Comparison of ENCODE assay signal across 25 mouse cellular contexts in the genomic region with DNA sequence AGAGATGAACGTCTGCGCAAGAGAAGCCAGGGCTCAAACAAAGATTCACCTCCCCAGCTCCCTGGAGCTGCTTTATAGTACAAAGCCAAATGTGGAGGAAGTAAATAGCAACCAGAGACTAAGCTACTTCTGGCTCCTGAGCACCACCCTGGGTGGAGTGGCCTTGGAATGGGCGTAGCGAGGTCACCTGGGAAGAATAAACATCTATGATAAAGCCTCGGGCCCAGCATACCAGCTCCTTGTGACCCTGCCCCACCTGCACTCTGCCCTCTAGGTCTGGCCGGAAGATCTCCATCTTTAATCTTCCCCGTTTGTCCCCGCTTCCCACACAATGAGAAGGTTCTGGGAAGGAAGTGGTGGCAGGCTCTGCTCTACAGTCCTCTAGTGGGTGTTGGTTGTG.
A peak's percentile ranks its signal among the peaks of the same experiment; 100 is the strongest.
DNase-seq lines count a peak whose midpoint lies in the region; ATAC-seq lines count a peak whose summit lies in the region.
"Had no signal": no experiment of that assay in that cellular context is flagged by ENCODE, and none has a peak within 500 bp of the region (broad histone marks: within the 10 kb centered on the region; RNA-seq: fewer than 3 reads in every experiment).

No protein-coding gene starts in this region.

- no peak overlapping the region for H3K27ac ChIP-seq in stomach, embryonic 15.5 days
- H3K27ac ChIP-seq: embryonic facial prominence, embryonic 15.5 days; forebrain, embryonic 10.5 days; forebrain, embryonic 15.5 days; heart, embryonic 15.5 days; hindbrain, embryonic 13.5 days had no signal

- no peaks in the 10 kb centered on the region for H3K36me3 ChIP-seq in stomach, embryonic 15.5 days
- H3K36me3 ChIP-seq: embryonic facial prominence, embryonic 15.5 days; forebrain, embryonic 10.5 days; forebrain, embryonic 15.5 days; heart, embryonic 15.5 days; hindbrain, embryonic 13.5 days had no signal

- H3K9me3 ChIP-seq in stomach, embryonic 15.5 days, result no peaks in the 10 kb centered on the region
- H3K9me3 ChIP-seq: embryonic facial prominence, embryonic 15.5 days; forebrain, embryonic 10.5 days; forebrain, embryonic 15.5 days; heart, embryonic 15.5 days; hindbrain, embryonic 13.5 days had no signal

- no peaks in the 10 kb centered on the region for H3K4me1 ChIP-seq in stomach, embryonic 15.5 days
- H3K4me1 ChIP-seq: embryonic facial prominence, embryonic 15.5 days; forebrain, embryonic 10.5 days; forebrain, embryonic 15.5 days; heart, embryonic 15.5 days; hindbrain, embryonic 13.5 days had no signal

- no peak overlapping the region for H3K4me3 ChIP-seq in stomach, embryonic 15.5 days (replicated peaks)
- H3K4me3 ChIP-seq: embryonic facial prominence, embryonic 15.5 days; erythroblast, embryonic 14.5 days; forebrain, embryonic 10.5 days; forebrain, embryonic 15.5 days; heart, embryonic 15.5 days; hindbrain, embryonic 13.5 days had no signal

- ATAC-seq in stomach, embryonic 15.5 days (ENCODE audit: insufficient read depth, low FRiP score, low read depth), result peak; percentile 35; the same call in 1 of the 2 replicates
- ATAC-seq: CD4-positive, CD25-positive, alpha-beta regulatory T cell, adult 4 months; forebrain, embryonic 15.5 days had no signal

- DNase-seq in heart, adult 11 months, result peak; percentile 60
- DNase-seq in heart, adult 8-10 months (ENCODE audit: low spot score), result no peak
- DNase-seq in lung, postnatal 25 days (ENCODE audit: low spot score), result peak; percentile 23
- DNase-seq in lung, postnatal 14 days, result no peak
- DNase-seq in ZHBTc4 (ENCODE audit: low read depth, low spot score), result peak; percentile 87
- no peak for DNase-seq in ovary, postnatal 10 days (ENCODE audit: low spot score)
- no peak for DNase-seq in T-cell, adult 2 months (ENCODE audit: low spot score)
- DNase-seq: adrenal gland, adult 8-10 months; adrenal gland, postnatal 36 days; B cell, adult 2 months; cerebellum, adult 2 months; cerebellum, postnatal 10 days; embryo, embryonic 11 days; gastrocnemius, postnatal 36 days; heart, adult 18-20 months; heart, postnatal 14 days had no signal

- H3K4me2 ChIP-seq in stomach, embryonic 15.5 days, result no peak overlapping the region
- H3K4me2 ChIP-seq: embryonic facial prominence, embryonic 15.5 days; forebrain, embryonic 15.5 days; heart, embryonic 11.5 days; heart, embryonic 15.5 days; hindbrain, embryonic 13.5 days had no signal

- no peak overlapping the region for H3K9ac ChIP-seq in stomach, embryonic 15.5 days
- H3K9ac ChIP-seq: embryonic facial prominence, embryonic 15.5 days; forebrain, embryonic 15.5 days; heart, embryonic 15.5 days; hindbrain, embryonic 13.5 days had no signal

- WGBS in stomach, embryonic 15.5 days, result 52% methylated on average over 8 of the region's 8 CpGs

- no peaks in the 10 kb centered on the region for H3K27me3 ChIP-seq in stomach, embryonic 15.5 days (replicated peaks)
- H3K27me3 ChIP-seq: embryonic facial prominence, embryonic 15.5 days; forebrain, embryonic 15.5 days; heart, embryonic 15.5 days; hindbrain, embryonic 13.5 days had no signal

Comparison
In these comparisons a context has a peak if more than half of its experiments do, and no peak if none do; other contexts are left out.
1. DNase-seq: peak in heart, adult 11 months (single experiment), lung, postnatal 25 days (single experiment) and ZHBTc4 (single experiment); none in heart, adult 8-10 months (single experiment), lung, postnatal 14 days (single experiment), ovary, postnatal 10 days (single experiment) and T-cell, adult 2 months (single experiment).